Mouse (Mus musculus) ES-E14 (cell line): Measurements from ENCODE around the gene Egfl8.

Experiments used
- CHD2 ChIP-seq: IDR thresholded peaks from 2 replicates; pipeline ENCODE4 v1.6.1; 2014; ENCODE audit warnings: mild to moderate bottlenecking, low read depth, low read length, inconsistent platforms
- HCFC1 ChIP-seq: IDR thresholded peaks from 2 replicates; pipeline ENCODE4 v1.6.1; 2012; ENCODE audit warnings: low read length, inconsistent platforms, borderline replicate concordance; ENCODE audit not compliant: insufficient read depth
- ZC3H11A ChIP-seq: IDR thresholded peaks from 2 replicates; pipeline ENCODE4 v1.6.1; 2012; ENCODE audit warnings: low read depth, mild to moderate bottlenecking, inconsistent platforms, low read length, borderline replicate concordance
- ZNF384 ChIP-seq: IDR thresholded peaks from 2 replicates; pipeline ENCODE4 v1.6.1; 2012; ENCODE audit warnings: low read depth, low read length, inconsistent platforms

DNA sequence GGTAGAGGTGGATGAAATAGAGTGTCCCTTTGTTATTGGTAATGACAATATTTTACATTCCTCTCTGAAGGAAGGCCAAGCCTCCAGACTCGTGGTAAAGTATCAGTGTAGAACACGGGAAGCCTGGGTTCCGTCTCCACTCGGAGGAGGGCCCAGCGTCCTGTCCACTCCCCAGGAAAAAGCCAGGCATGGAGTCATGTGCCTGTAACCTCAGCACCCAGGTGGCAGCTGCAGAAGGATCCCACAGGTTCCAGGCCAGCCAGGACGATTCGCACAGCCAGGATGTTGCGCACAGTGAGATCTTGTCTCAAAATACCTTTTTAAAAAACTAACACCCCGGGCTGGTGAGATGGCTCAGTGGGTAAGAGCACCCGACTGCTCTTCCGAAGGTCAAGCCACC, 52.4 kb downstream of the Egfl8 start:
- TF ChIP-seq ZC3H11A (no peak), ZNF384 (no peak), CHD2 (no peak), HCFC1 (no peak)
